Comparison of ENCODE assay signal across 9 mouse cellular contexts in the genomic region with DNA sequence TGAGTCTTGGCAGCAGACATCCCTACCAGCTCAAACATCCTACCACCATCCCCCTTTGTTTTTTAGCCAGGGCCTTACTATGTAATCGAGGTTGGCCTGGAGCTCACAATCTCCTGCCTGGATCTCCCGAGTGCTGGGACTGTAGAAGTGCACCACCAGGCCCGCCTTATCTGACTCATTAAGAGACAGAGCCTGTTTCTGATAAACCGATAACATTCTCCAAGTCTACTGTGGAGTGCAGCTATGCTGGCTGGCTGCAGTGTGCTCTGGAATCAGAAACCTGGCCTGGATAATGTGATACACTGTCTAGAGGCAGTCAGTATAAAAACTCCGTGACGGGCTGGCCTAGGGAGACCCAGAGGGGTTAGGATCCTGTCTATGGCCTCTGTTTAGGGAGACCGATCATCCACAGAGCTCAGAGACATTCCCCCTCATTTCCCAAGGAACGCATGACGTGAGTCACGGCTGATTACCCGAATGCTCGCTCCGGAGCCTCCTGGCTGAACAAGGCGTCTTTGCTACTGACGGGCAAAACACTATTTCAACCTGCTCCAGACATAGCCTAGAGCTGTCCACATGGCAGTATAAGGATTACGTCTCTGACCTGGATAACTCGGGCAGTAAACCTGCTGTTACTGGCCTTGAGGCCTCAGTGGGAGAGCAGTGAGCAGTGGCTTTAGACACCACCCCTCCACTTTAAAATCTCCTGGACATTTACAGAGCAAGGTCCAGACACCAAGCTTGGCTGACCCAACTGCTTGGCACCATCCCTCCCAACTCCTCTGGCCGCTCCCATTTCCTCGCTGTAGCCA. TPM values are rescaled to one million over a fixed set of nuclear protein-coding genes. Genes with fewer than 3 reads are reported as not detected.
A peak's percentile ranks its signal among the peaks of the same experiment; 100 is the strongest.
DNase-seq lines count a peak whose midpoint lies in the region; ATAC-seq and TF ChIP-seq lines count a peak whose summit lies in the region.
"Had no signal": no experiment of that assay in that cellular context is flagged by ENCODE, and none has a peak within 500 bp of the region (broad histone marks: within the 10 kb centered on the region; RNA-seq: fewer than 3 reads in every experiment).

No protein-coding gene starts in this region.

- ATAC-seq in hindbrain, embryonic 13.5 days (ENCODE audit: low FRiP score): no peak
- ATAC-seq in liver, embryonic 11.5 days (replicated peaks; ENCODE audit: low FRiP score): peak; percentile 84

- 58% methylated on average over 19 of the region's 19 CpGs for WGBS in heart, adult 2 months
- whole genome bisulfite sequencing in hindbrain, embryonic 13.5 days: 47% methylated on average over 19 of the region's 19 CpGs
- 50% methylated on average over 19 of the region's 19 CpGs for WGBS in liver, embryonic 11.5 days

- TF ChIP-seq CTCF in heart, adult 2 months (IDR thresholded peaks at IDR 0.05): no peak

- no peak for TF ChIP-seq EP300 in heart, adult 2 months (IDR thresholded peaks at IDR 0.05; ENCODE audit: insufficient read depth, low read depth, low read length)

- H3K9ac ChIP-seq in heart, adult 2 months (ENCODE audit: low read depth, low read length): no peak overlapping the region
- peak overlapping the region; percentile 9; the same call in 1 of the 2 replicates for H3K9ac ChIP-seq in hindbrain, embryonic 13.5 days
- no peak overlapping the region for H3K9ac ChIP-seq in liver, embryonic 11.5 days (ENCODE audit: low read depth, low read length)
- H3K9ac ChIP-seq: stomach, embryonic 15.5 days had no signal

- no peak for TF ChIP-seq POLR2A in heart, adult 2 months (IDR thresholded peaks at IDR 0.05; ENCODE audit: insufficient read depth, low read depth, low read length)

- peak in 1 of 2 experiments; percentile 34 for DNase-seq in heart, adult 2 months
- DNase-seq in heart, adult 9 months (ENCODE audit: low spot score in 2 of 2): no peak
- peak; percentile 18 for DNase-seq in adipocyte (ENCODE audit: low spot score)
- no peak for DNase-seq in liver, embryonic 11.5 days (ENCODE audit: low spot score)
- DNase-seq in left cerebral cortex, postnatal 25 days (ENCODE audit: low spot score in 2 of 2): no peak
- DNase-seq in natural killer cell, adult 2 months (ENCODE audit: low spot score in 2 of 2): no peak
- no peak for DNase-seq in frontal cortex, adult 2 months (ENCODE audit: extremely low spot score in 1 of 2, low spot score in 1 of 2)

- 0 out of 2 replicates have a peak overlapping the region, but pooled peaks have one; percentile 3 for H3K4me2 ChIP-seq in hindbrain, embryonic 13.5 days
- H3K4me2 ChIP-seq in liver, embryonic 11.5 days: peak overlapping the region; percentile 41
- H3K4me2 ChIP-seq: stomach, embryonic 15.5 days had no signal

- H3K79me2 ChIP-seq in heart, adult 2 months (replicated peaks; ENCODE audit: control insufficient read depth, insufficient read depth, low read length): no peaks in the 10 kb centered on the region

- no peaks in the 10 kb centered on the region for H3K36me3 ChIP-seq in heart, adult 2 months (ENCODE audit: control insufficient read depth, insufficient read depth, low read length)
- H3K36me3 ChIP-seq in hindbrain, embryonic 13.5 days: no peaks in the 10 kb centered on the region
- H3K36me3 ChIP-seq in liver, embryonic 11.5 days (ENCODE audit: control insufficient read depth, insufficient read depth, low read length): no peaks in the 10 kb centered on the region
- H3K36me3 ChIP-seq: stomach, embryonic 15.5 days had no signal

- H3K4me3 ChIP-seq in heart, adult 2 months: no peak overlapping the region
- no peak overlapping the region for H3K4me3 ChIP-seq in hindbrain, embryonic 13.5 days
- no peak overlapping the region for H3K4me3 ChIP-seq in liver, embryonic 11.5 days (ENCODE audit: low read depth, low read length)
- H3K4me3 ChIP-seq: stomach, embryonic 15.5 days had no signal

- H3K27ac ChIP-seq in heart, adult 2 months: peak overlapping the region; percentile 41
- peak overlapping the region; percentile 69 for H3K27ac ChIP-seq in hindbrain, embryonic 13.5 days
- peak overlapping the region; percentile 52 for H3K27ac ChIP-seq in liver, embryonic 11.5 days (ENCODE audit: low read depth, low read length)
- H3K27ac ChIP-seq: stomach, embryonic 15.5 days had no signal

- intact Hi-C loops in heart, adult 2 months (cut with DNase I): no loop called here
- intact Hi-C loops in left cerebral cortex, postnatal 25 days (cut with DNase I): no loop called here

- no peaks in the 10 kb centered on the region for H3K27me3 ChIP-seq in heart, adult 2 months (ENCODE audit: control insufficient read depth, insufficient read depth, low read length)
- H3K27me3 ChIP-seq in hindbrain, embryonic 13.5 days: no peaks in the 10 kb centered on the region
- H3K27me3 ChIP-seq in liver, embryonic 11.5 days (replicated peaks; ENCODE audit: control insufficient read depth, insufficient read depth, low read length): no peaks in the 10 kb centered on the region
- H3K27me3 ChIP-seq: stomach, embryonic 15.5 days had no signal

- no peaks in the 10 kb centered on the region for H3K9me3 ChIP-seq in hindbrain, embryonic 13.5 days
- H3K9me3 ChIP-seq in liver, embryonic 11.5 days (ENCODE audit: control insufficient read depth, low read length): no peaks in the 10 kb centered on the region
- H3K9me3 ChIP-seq: stomach, embryonic 15.5 days had no signal

- peaks cover 39% of the 10 kb centered on the region for H3K4me1 ChIP-seq in heart, adult 2 months (ENCODE audit: control insufficient read depth, insufficient read depth, low read length)
- peaks cover 85% of the 10 kb centered on the region for H3K4me1 ChIP-seq in hindbrain, embryonic 13.5 days (replicated peaks)
- peaks cover 92% of the 10 kb centered on the region for H3K4me1 ChIP-seq in liver, embryonic 11.5 days (replicated peaks; ENCODE audit: control insufficient read depth, insufficient read depth, low read length)

RNA-seq across cellular contexts. Expression of gene Smad3, which starts 11.8 kb away (rescaled TPM):
- 10 to 100 TPM; 12.4 to 13.0 TPM for total RNA-seq in heart, adult 2 months (2021)
- 18.4 and 24.0 TPM in 2 replicates for polyA plus RNA-seq in heart, adult 2 months (2012; rRNA removed)
- 11.9 and 12.0 TPM in 2 replicates for polyA plus RNA-seq in hindbrain, embryonic 13.5 days (2015; fragmentation: Nextera tagmentation; extraction: Ambion mirVana)
- 7.2 and 7.3 TPM in 2 replicates for polyA plus RNA-seq in liver, embryonic 11.5 days (2014; fragmentation: Nextera tagmentation; extraction: Ambion mirVana)
- 10 to 100 TPM; 55.3 to 67.5 TPM for total RNA-seq in left cerebral cortex, postnatal 25 days (2021)
- polyA plus RNA-seq in frontal cortex, adult 2 months (2012; rRNA removed): 29.5 and 33.5 TPM in 2 replicates
